Mouse (Mus musculus): ENCODE measurements at regions not wholly inside any gene's neighbourhood (a gene's known extent, or its start where the extent isn't known, plus 50 kb on each side); places are given as distances from the start of the nearest gene placed in this dataset.

- no peaks in the 10 kb centered on the region for H3K79me2 ChIP-seq (replicated peaks; ENCODE audit: control insufficient read depth, extremely low read depth, insufficient read depth, poor library complexity, severe bottlenecking)
- H3K36me3 ChIP-seq (replicated peaks in 1 of 2; ENCODE audit: control insufficient read depth in 1 of 2, insufficient read depth in 1 of 2, low read length in 1 of 2), result no peaks in the 10 kb centered on the region
- H3K27me3 ChIP-seq (replicated peaks), result no peaks in the 10 kb centered on the region
- H3K4me1 ChIP-seq (ENCODE audit: control insufficient read depth in 1 of 2, insufficient read depth in 2 of 2), result no peaks in the 10 kb centered on the region
- in situ Hi-C loops (cut with MboI; ENCODE audit: low pct_ligation_motif_present, low pct_unique_long_range_greater_than_20kb, low sequenced_read_pairs), result no loop called here
- DNase-seq (ENCODE audit: extremely low read depth), result no peak
- dilution Hi-C loops (cut with MboI; ENCODE audit: extremely low pct_ligation_motif_present, extremely low pct_unique_long_range_greater_than_20kb, low sequenced_read_pairs), result no loop called here
- H3K27ac ChIP-seq (ENCODE audit: insufficient read depth, low read depth), result no peak overlapping the region
- no peak overlapping the region for H3K4me3 ChIP-seq (replicated peaks in 1 of 3; ENCODE audit: low read depth in 2 of 3, low read length in 2 of 3, poor library complexity in 1 of 3)
- no peak for TF ChIP-seq MYC (IDR thresholded peaks at IDR 0.05; ENCODE audit: low read depth, low read length)
- no peak for TF ChIP-seq UBTF (IDR thresholded peaks at IDR 0.05; ENCODE audit: low read depth, low read length)
- TF ChIP-seq HCFC1 (IDR thresholded peaks at IDR 0.05; ENCODE audit: low read depth, low read length), result no peak
- TF ChIP-seq NRF1 (IDR thresholded peaks at IDR 0.05; ENCODE audit: low read depth, low read length), result no peak
- TF ChIP-seq ZNF384 (IDR thresholded peaks at IDR 0.05; ENCODE audit: low read depth, low read length), result no peak
- no peak for TF ChIP-seq RAD21 (IDR thresholded peaks at IDR 0.05; ENCODE audit: low read depth, low read length)
- TF ChIP-seq SMC3 (IDR thresholded peaks at IDR 0.05; ENCODE audit: low read depth, low read length), result no peak
- no peak for TF ChIP-seq KAT2A (IDR thresholded peaks at IDR 0.05; ENCODE audit: insufficient replicate concordance, low read length)
- TF ChIP-seq CHD2 (IDR thresholded peaks at IDR 0.05; ENCODE audit: low read length), result no peak
- TF ChIP-seq BHLHE40 (IDR thresholded peaks at IDR 0.05; ENCODE audit: low read depth, low read length), result no peak
- TF ChIP-seq IRF4 (IDR thresholded peaks at IDR 0.05; ENCODE audit: low read depth, low read length), result no peak
- TF ChIP-seq USF1 (IDR thresholded peaks at IDR 0.05; ENCODE audit: low read depth, low read length), result no peak
- TF ChIP-seq SIN3A (IDR thresholded peaks at IDR 0.05; ENCODE audit: low read length), result no peak
- TF ChIP-seq RCOR1 (conservative IDR thresholded peaks at IDR 0.05; ENCODE audit: low read depth, low read length), result no peak
- no peak for TF ChIP-seq ZMIZ1 (IDR thresholded peaks at IDR 0.05; ENCODE audit: low read depth, low read length)
- TF ChIP-seq GABPA (IDR thresholded peaks at IDR 0.05; ENCODE audit: insufficient replicate concordance, low read depth, low read length), result no peak
- H3K9ac ChIP-seq (ENCODE audit: insufficient read depth, low read depth), result no peak overlapping the region
- H3K9me3 ChIP-seq (replicated peaks; ENCODE audit: low read length), result no peaks in the 10 kb centered on the region
- no peak overlapping the region for H3K4me2 ChIP-seq (ENCODE audit: insufficient read depth, low read depth, poor library complexity, severe bottlenecking)
Measured at GRCm38 (mm10) chr3:41433106-41433505, 122.4 kb upstream of the Jade1 start.

- Histone ChIP-seq H3K4me1 (ENCODE audit: control insufficient read depth in 1 of 2, insufficient read depth in 2 of 2) (no peaks in the 10 kb centered on the region), H3K4me2 (ENCODE audit: insufficient read depth, low read depth, poor library complexity, severe bottlenecking) (no peak overlapping the region), H3K79me2 (replicated peaks; ENCODE audit: control insufficient read depth, extremely low read depth, insufficient read depth, poor library complexity, severe bottlenecking) (no peaks in the 10 kb centered on the region), H3K9me3 (replicated peaks; ENCODE audit: low read length) (no peaks in the 10 kb centered on the region), H3K9ac (ENCODE audit: insufficient read depth, low read depth) (no peak overlapping the region), H3K27ac (ENCODE audit: insufficient read depth, low read depth) (no peak overlapping the region), H3K4me3 (replicated peaks in 1 of 3; ENCODE audit: low read depth in 2 of 3, low read length in 2 of 3, poor library complexity in 1 of 3) (no peak overlapping the region), H3K36me3 (replicated peaks in 1 of 2; ENCODE audit: control insufficient read depth in 1 of 2, insufficient read depth in 1 of 2, low read length in 1 of 2) (no peaks in the 10 kb centered on the region), H3K27me3 (replicated peaks) (no peaks in the 10 kb centered on the region)
- no peak for DNase-seq (ENCODE audit: extremely low read depth)
- in situ Hi-C loops (cut with MboI; ENCODE audit: low pct_ligation_motif_present, low pct_unique_long_range_greater_than_20kb, low sequenced_read_pairs), result no loop called here
- no peak for TF ChIP-seq MAFK (IDR thresholded peaks at IDR 0.05; ENCODE audit: insufficient replicate concordance, low read length)
- no peak for TF ChIP-seq CHD2 (IDR thresholded peaks at IDR 0.05; ENCODE audit: low read length)
- TF ChIP-seq PAX5 (IDR thresholded peaks at IDR 0.05; ENCODE audit: low read length), result no peak
- TF ChIP-seq BHLHE40 (IDR thresholded peaks at IDR 0.05; ENCODE audit: low read depth, low read length), result no peak
- no peak for TF ChIP-seq ZKSCAN1 (IDR thresholded peaks at IDR 0.05; ENCODE audit: borderline replicate concordance, low read depth, low read length)
- TF ChIP-seq NELFE (IDR thresholded peaks at IDR 0.05; ENCODE audit: low read depth, low read length), result no peak
- no peak for TF ChIP-seq MAZ (IDR thresholded peaks at IDR 0.05; ENCODE audit: low read depth, low read length)
- no peak for TF ChIP-seq IRF4 (IDR thresholded peaks at IDR 0.05; ENCODE audit: low read depth, low read length)
- no peak for TF ChIP-seq SIN3A (IDR thresholded peaks at IDR 0.05; ENCODE audit: low read length)
- TF ChIP-seq MYC (IDR thresholded peaks at IDR 0.05; ENCODE audit: low read depth, low read length), result no peak
- TF ChIP-seq ZC3H11A (IDR thresholded peaks at IDR 0.05; ENCODE audit: low read depth, low read length), result no peak
- TF ChIP-seq ZMIZ1 (IDR thresholded peaks at IDR 0.05; ENCODE audit: low read depth, low read length), result no peak
- TF ChIP-seq TCF12 (IDR thresholded peaks at IDR 0.05; ENCODE audit: low read depth, low read length), result no peak
- dilution Hi-C loops (cut with MboI; ENCODE audit: extremely low pct_ligation_motif_present, extremely low pct_unique_long_range_greater_than_20kb, low sequenced_read_pairs), result no loop called here
Measured at GRCm38 (mm10) chr3:41432376-41432775, 123.2 kb upstream of the Jade1 start.

Data from CH12.LX (cell line).